10 mouse cellular contexts compared by ENCODE assay signal in genomic region chr10:77144372-77144771, GRCm38 (mm10). TPM values are rescaled to one million over a fixed set of nuclear protein-coding genes. Genes with fewer than 3 reads are reported as not detected.
DNase-seq lines count a peak whose midpoint lies in the region; ATAC-seq and TF ChIP-seq lines count a peak whose summit lies in the region.
"Had no signal": no experiment of that assay in that cellular context is flagged by ENCODE, and none has a peak within 500 bp of the region (broad histone marks: within the 10 kb centered on the region; RNA-seq: fewer than 3 reads in every experiment).

No protein-coding gene starts in this region.

- H3K4me3 ChIP-seq in forebrain, embryonic 10.5 days = no peak overlapping the region
- no peak overlapping the region for H3K4me3 ChIP-seq in forebrain, embryonic 15.5 days
- H3K4me3 ChIP-seq in left cerebral cortex, adult 2 months = no peak overlapping the region
- no peak overlapping the region for H3K4me3 ChIP-seq in kidney, embryonic 16.5 days (ENCODE audit: low read length)
- H3K4me3 ChIP-seq: myocyte had no signal

- no peak for ATAC-seq in forebrain, embryonic 15.5 days (replicated peaks)
- ATAC-seq in kidney, embryonic 16.5 days (ENCODE audit: low FRiP score, low TSS enrichment) = no peak

- intact Hi-C loops in left cerebral cortex, adult 2 months (cut with DNase I) = no loop called here
- intact Hi-C loops in left cerebral cortex, postnatal 4 days (cut with DNase I) = no loop called here

- no peaks in the 10 kb centered on the region for H3K9me3 ChIP-seq in forebrain, embryonic 10.5 days
- no peaks in the 10 kb centered on the region for H3K9me3 ChIP-seq in forebrain, embryonic 15.5 days
- H3K9me3 ChIP-seq in kidney, embryonic 16.5 days (ENCODE audit: low read length) = no peaks in the 10 kb centered on the region

- H3K4me2 ChIP-seq in forebrain, embryonic 15.5 days (replicated peaks) = no peak overlapping the region
- H3K4me2 ChIP-seq in kidney, embryonic 16.5 days (replicated peaks; ENCODE audit: low read depth, low read length) = no peak overlapping the region

- peak; percentile 35 for TF ChIP-seq CTCF in left cerebral cortex, adult 2 months (IDR thresholded peaks at IDR 0.05)

- peaks cover 63% of the 10 kb centered on the region for H3K4me1 ChIP-seq in forebrain, embryonic 10.5 days
- 0 out of 2 replicates have a peak, but pooled peaks cover 3% of the 10 kb centered on the region for H3K4me1 ChIP-seq in forebrain, embryonic 15.5 days
- peaks cover 47% of the 10 kb centered on the region for H3K4me1 ChIP-seq in kidney, embryonic 16.5 days (ENCODE audit: insufficient read depth, low read length)

- no peak for DNase-seq in forebrain, embryonic 10.5 days (ENCODE audit: extremely low spot score, low spot score)
- DNase-seq in left cerebral cortex, adult 2 months (ENCODE audit: extremely low spot score in 1 of 2, low spot score in 2 of 2) = no peak
- DNase-seq in left cerebral cortex, postnatal 4 days = no peak
- peak; percentile 55 for DNase-seq in lung, postnatal 14 days
- no peak for DNase-seq in ovary, adult 18-20 months (ENCODE audit: low spot score)
- DNase-seq in retina, postnatal 1 day = no peak
- DNase-seq: gastrocnemius, postnatal 36 days had no signal

- 92% methylated on average over 2 of the region's 2 CpGs for WGBS in forebrain, embryonic 10.5 days
- 96% methylated on average over 2 of the region's 2 CpGs for WGBS in forebrain, embryonic 15.5 days
- WGBS in kidney, embryonic 16.5 days = 90% methylated on average over 2 of the region's 2 CpGs

- peak overlapping the region; percentile 77 for H3K27ac ChIP-seq in forebrain, embryonic 10.5 days
- H3K27ac ChIP-seq in forebrain, embryonic 15.5 days (replicated peaks) = no peak overlapping the region
- H3K27ac ChIP-seq in left cerebral cortex, adult 2 months = no peak overlapping the region
- H3K27ac ChIP-seq in kidney, embryonic 16.5 days (ENCODE audit: low read length) = no peak overlapping the region

- H3K36me3 ChIP-seq in forebrain, embryonic 10.5 days (replicated peaks) = peaks cover 27% of the 10 kb centered on the region
- H3K36me3 ChIP-seq in forebrain, embryonic 15.5 days = no peaks in the 10 kb centered on the region
- no peaks in the 10 kb centered on the region for H3K36me3 ChIP-seq in kidney, embryonic 16.5 days (ENCODE audit: insufficient read depth, low read length)

- no peak overlapping the region for H3K9ac ChIP-seq in forebrain, embryonic 15.5 days (replicated peaks)
- H3K9ac ChIP-seq in kidney, embryonic 16.5 days (replicated peaks; ENCODE audit: low read length) = 0 out of 2 replicates have a peak overlapping the region, but pooled peaks have one; percentile 18

- no peaks in the 10 kb centered on the region for H3K27me3 ChIP-seq in forebrain, embryonic 10.5 days (ENCODE audit: poor library complexity, severe bottlenecking)
- H3K27me3 ChIP-seq in forebrain, embryonic 15.5 days = no peaks in the 10 kb centered on the region
- no peaks in the 10 kb centered on the region for H3K27me3 ChIP-seq in kidney, embryonic 16.5 days (ENCODE audit: insufficient read depth, low read length)

RNA-seq across cellular contexts. Expression of gene Col18a1, which starts 22.0 kb away (rescaled TPM):
- polyA plus RNA-seq in forebrain, embryonic 10.5 days (2016; fragmentation: Nextera tagmentation; extraction: Ambion mirVana) = 147 and 152 TPM in 2 replicates
- polyA plus RNA-seq in forebrain, embryonic 15.5 days (2015; fragmentation: Nextera tagmentation; extraction: Ambion mirVana) = 23.5 and 23.8 TPM in 2 replicates
- total RNA-seq in left cerebral cortex, adult 2 months (2021) = 1 to 10 TPM; 3.6 to 3.8 TPM
- 10 to 100 TPM; 18.4 to 21.4 TPM for total RNA-seq in left cerebral cortex, postnatal 4 days (2021)
- 255 and 257 TPM in 2 replicates for polyA plus RNA-seq in kidney, embryonic 16.5 days (2015; fragmentation: Nextera tagmentation; extraction: Ambion mirVana)
